Mouse (Mus musculus) heart, postnatal 0 days (tissue): ENCODE data around the gene Tmprss15. TPM values are rescaled to one million over a fixed set of nuclear protein-coding genes. Genes with fewer than 3 reads are reported as not detected.
A peak's percentile ranks its signal among the peaks of the same experiment; 100 is the strongest.

Source experiments
- ATAC-seq: fragments of 200-750 bp; cut with Nextera tagmentation; 2 replicates; pipeline ENCODE4 v1.8.0; 2017; ENCODE audit warnings: low read depth, moderate number of reproducible peaks, moderate library complexity; ENCODE audit not compliant: insufficient read depth
- DNase-seq: peaks from one replicate; pipeline ENCODE4 v3.0.0-alpha.2; 2016; ENCODE audit warnings: low spot score
- H3K27ac ChIP-seq: fragments of 300-500 bp; sonication (generic); 2 replicates; pipeline ENCODE4 v1.5.1; 2014; ENCODE audit warnings: low read depth, mild to moderate bottlenecking
- H3K27me3 ChIP-seq: fragments of 300-500 bp; sonication (generic); 2 replicates; pipeline ENCODE4 v1.6.1; 2014; ENCODE audit warnings: low read length, mixed read lengths; ENCODE audit not compliant: control insufficient read depth, insufficient read depth
- H3K36me3 ChIP-seq: fragments of 300-500 bp; sonication (generic); replicated peaks from 2 replicates; pipeline ENCODE4 v1.6.1; 2014; ENCODE audit warnings: low read length, mixed read lengths; ENCODE audit not compliant: control insufficient read depth, insufficient read depth
- H3K4me1 ChIP-seq: fragments of 300-500 bp; sonication (generic); 2 replicates; pipeline ENCODE4 v1.6.1; 2014; ENCODE audit warnings: antibody characterized with exemption; ENCODE audit not compliant: control insufficient read depth, insufficient read depth
- H3K4me2 ChIP-seq: fragments of 300-500 bp; sonication (generic); 2 replicates; pipeline ENCODE4 v1.6.1; 2014; ENCODE audit warnings: low read depth, mild to moderate bottlenecking, low read length, moderate library complexity
- H3K4me3 ChIP-seq: fragments of 300-500 bp; sonication (generic); 2 replicates; pipeline ENCODE4 v1.5.1; 2014; ENCODE audit warnings: low read depth, low read length
- H3K9ac ChIP-seq: fragments of 300-500 bp; sonication (generic); replicated peaks from 2 replicates; pipeline ENCODE4 v1.6.1; 2014; ENCODE audit warnings: low read depth, low read length, mixed read lengths
- H3K9me3 ChIP-seq: fragments of 300-500 bp; sonication (generic); replicated peaks from 2 replicates; pipeline ENCODE4 v1.6.1; 2016; ENCODE audit warnings: low read length; ENCODE audit not compliant: control insufficient read depth
- CTCF ChIP-seq: IDR thresholded peaks from 2 replicates; pipeline ENCODE4 v1.5.1; 2016; ENCODE audit warnings: antibody characterized with exemption, control low read depth, low read depth
- EP300 ChIP-seq: IDR thresholded peaks from 2 replicates; pipeline ENCODE4 v1.6.1; 2016; ENCODE audit warnings: antibody characterized with exemption, low read depth
- WGBS: fragments of 180-500 bp; shearing (Covaris S2); extraction: QIAGEN DNeasy Blood & Tissue Kit; methylation state at CpG from one replicate; pipeline ENCODE4 v1.1.7; 2014; 5-methylcytosine and 5-hydroxymethylcytosine counted together
- polyA plus RNA-seq: library from polyadenylated mRNA; unstranded; fragments of >200 nt; fragmentation: Nextera tagmentation; extraction: Ambion mirVana; gene quantifications from 2 replicates; pipeline ENCODE4 v1.2.1, GENCODE M21; 2015
- total RNA-seq: library from RNA; depleted of rRNA; stranded (reverse); fragments of >200 nt; gene quantifications from 2 replicates; pipeline ENCODE4 v1.2.3, GENCODE M21; 2014; ENCODE audit warnings: low replicate concordance; rRNA removed

Gene Tmprss15
- total and polyA plus RNA-seq, 2 experiments from 2014 or later: not detected

DNA sequence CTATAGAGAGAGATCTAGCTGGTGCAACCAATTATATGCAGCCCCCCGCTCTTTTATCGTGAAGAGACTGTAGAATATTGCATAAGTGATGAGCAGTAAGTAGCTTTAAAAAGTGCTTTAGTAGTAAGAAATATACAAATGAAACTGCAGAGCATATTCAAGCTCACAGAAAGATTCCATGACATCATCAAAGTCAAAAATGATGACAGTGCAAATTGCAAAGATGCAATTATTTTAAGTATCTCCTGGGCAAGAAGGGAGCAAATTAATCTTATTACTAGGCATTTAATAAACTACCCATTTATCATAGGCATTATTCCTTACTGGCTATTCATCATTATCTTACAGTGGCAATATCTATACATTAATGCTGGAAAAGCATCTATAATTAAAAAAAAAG, 156.6 kb downstream of the Tmprss15 start:
- Histone ChIP-seq H3K36me3 (no peaks in the 10 kb centered on the region), H3K9me3 (no peaks in the 10 kb centered on the region), H3K4me1 (0 out of 2 replicates have a peak, but pooled peaks cover 2% of the 10 kb centered on the region), H3K27ac (no peak overlapping the region), H3K9ac (no peak overlapping the region), H3K4me2 (no peak overlapping the region), H3K27me3 (peaks cover 6% of the 10 kb centered on the region; the same call in 1 of the 2 replicates), H3K4me3 (no peak overlapping the region)
- ATAC-seq (no peak), DNase-seq (no peak)
- 89% methylated on average over 2 of the region's 2 CpGs for WGBS
- TF ChIP-seq EP300: no peak
- TF ChIP-seq CTCF: no peak

DNA sequence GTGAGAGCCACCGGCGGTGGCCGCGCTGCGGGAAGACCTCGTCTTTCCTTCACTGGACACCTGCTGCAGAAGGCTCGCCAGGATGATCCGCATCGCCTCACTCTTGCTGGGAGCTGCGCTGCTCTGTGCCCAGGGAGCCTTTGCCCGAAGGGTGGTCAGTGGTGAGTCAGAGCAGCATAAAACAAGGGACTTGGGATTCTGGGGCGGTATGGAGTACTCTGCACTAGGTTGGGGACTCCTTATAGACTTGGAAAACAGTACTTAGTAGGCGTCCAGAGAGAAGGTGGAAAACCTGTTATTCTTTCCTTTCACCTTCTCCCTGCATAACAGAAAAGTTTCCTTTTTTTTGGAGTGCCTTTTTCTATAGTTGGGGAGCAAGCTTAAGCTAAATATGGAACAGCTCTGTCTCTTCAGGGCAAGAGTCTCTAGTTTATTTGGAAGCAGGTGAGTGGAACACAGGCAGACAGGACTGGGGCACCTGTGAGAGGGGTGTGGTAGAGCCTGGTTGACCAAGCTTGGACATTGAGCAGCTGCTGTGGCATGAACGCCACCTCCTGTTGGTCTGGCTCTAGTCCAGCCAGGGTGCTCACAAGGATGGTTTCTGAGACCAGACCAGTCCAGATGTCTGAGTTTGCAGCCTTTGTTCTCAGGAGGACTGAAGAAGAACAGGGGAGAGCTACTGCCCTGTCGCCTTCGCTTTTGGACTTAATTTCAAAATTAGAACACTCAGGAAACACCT, 159.4 kb downstream of the Tmprss15 start:
- Histone ChIP-seq H3K27ac (no peak overlapping the region), H3K4me3 (peak overlapping the region; percentile 37), H3K27me3 (peaks cover 6% of the 10 kb centered on the region; the same call in 1 of the 2 replicates), H3K36me3 (no peaks in the 10 kb centered on the region), H3K4me2 (peak overlapping the region; percentile 76), H3K9me3 (no peaks in the 10 kb centered on the region), H3K4me1 (0 out of 2 replicates have a peak, but pooled peaks cover 2% of the 10 kb centered on the region), H3K9ac (0 out of 2 replicates have a peak overlapping the region, but pooled peaks have one; percentile 17)
- ATAC-seq: no peak
- DNase-seq: no peak
- 9% methylated on average over 16 of the region's 16 CpGs for WGBS
- TF ChIP-seq EP300: no peak
- TF ChIP-seq CTCF: no peak

DNA sequence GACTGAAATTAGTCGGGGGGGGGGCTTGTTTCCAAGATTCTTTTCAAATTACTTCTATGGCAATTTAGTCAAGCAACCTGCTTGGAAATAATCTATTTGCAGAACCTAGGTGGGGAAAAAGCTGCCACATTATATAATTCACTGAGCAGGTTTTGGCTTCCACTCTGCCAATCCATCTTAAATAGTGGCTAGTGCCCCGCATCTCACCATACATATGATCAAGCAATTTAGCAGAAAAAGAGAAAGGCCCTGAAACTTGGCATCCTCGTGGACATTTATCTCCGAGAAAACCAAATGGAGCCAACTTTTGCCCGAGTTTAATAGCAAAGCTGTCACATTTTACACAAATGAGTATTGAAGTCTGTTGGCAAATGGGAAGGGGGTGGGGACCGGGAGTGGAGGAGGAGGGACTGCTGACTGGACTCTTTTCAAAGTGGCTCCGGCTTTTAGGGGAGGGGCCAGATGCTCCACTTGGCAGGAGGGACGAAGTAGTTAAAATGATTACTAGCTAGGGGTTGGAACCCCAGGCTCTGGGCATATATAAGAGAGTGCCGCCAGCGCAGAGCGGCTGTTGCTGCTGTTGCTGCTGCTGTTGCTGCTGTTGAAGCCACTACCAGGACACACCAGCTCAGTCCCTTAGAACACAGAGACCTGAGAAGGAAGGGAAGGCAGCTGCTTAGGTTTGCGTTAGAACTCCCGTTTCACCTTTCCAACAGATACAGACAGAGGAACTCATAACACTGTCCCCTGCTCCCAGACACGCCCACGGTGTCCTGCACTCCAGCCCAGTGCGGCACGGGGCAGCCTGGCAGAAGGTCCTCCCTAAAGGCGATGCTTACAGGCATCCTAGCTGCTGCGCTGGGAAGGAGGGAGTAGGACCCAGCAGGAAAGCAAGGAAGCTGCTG, 160.3 kb downstream of the Tmprss15 start, which contains the start of gene Chodl:
Chodl (plus strand) TSS at position 567 of the 905 bp plus-strand sequence.
- H3K9ac ChIP-seq: 0 out of 2 replicates have a peak within 1 kb of the TSS, but pooled peaks have one; percentile 17
- DNase-seq: no peak

DNA sequence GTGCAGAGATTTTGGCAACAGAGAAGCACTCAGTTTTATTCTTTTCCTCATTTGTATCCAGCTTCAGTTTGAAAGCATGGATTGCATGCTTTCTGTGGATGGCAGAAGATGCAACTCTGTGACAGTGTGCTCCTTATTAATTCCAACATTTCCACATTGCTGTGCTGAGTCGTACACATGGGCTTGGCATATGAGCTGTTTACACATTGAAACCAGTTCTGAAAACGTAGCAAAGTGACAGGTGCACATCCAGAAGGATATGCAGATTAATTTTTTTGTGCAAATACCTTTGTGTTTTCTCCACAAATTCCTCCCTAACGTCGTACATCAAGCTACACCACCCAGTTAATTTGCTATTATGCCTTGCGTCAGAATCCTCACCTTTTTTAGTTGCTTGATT, 168.3 kb downstream of the Tmprss15 start:
- no peak overlapping the region for H3K27ac ChIP-seq
- no peaks in the 10 kb centered on the region for H3K9me3 ChIP-seq
- WGBS: 63% methylated on average over 5 of the region's 5 CpGs
- H3K4me2 ChIP-seq: no peak overlapping the region
- H3K27me3 ChIP-seq: no peaks in the 10 kb centered on the region
- no peak for TF ChIP-seq CTCF
- TF ChIP-seq EP300: no peak
- ATAC-seq (no peak), DNase-seq (no peak)
- H3K4me1 ChIP-seq: no peaks in the 10 kb centered on the region
- no peak overlapping the region for H3K4me3 ChIP-seq
- no peak overlapping the region for H3K9ac ChIP-seq
- no peaks in the 10 kb centered on the region for H3K36me3 ChIP-seq

More for the DNA sequence above, 160.3 kb downstream of the Tmprss15 start, which contains the start of gene Chodl:
- no peaks in the 10 kb centered on the region for H3K9me3 ChIP-seq
- ATAC-seq: no peak
- peaks cover 6% of the 10 kb centered on the region; the same call in 1 of the 2 replicates for H3K27me3 ChIP-seq
- peak within 1 kb of the TSS; percentile 76 for H3K4me2 ChIP-seq
- H3K36me3 ChIP-seq: no peaks in the 10 kb centered on the region
- peak within 1 kb of the TSS; percentile 37 for H3K4me3 ChIP-seq
- 13% methylated on average over 19 of the region's 19 CpGs for WGBS
- no peak for TF ChIP-seq EP300
- no peak for TF ChIP-seq CTCF
- H3K27ac ChIP-seq: no peak within 1 kb of the TSS
- H3K4me1 ChIP-seq: 0 out of 2 replicates have a peak, but pooled peaks cover 2% of the 10 kb centered on the region

Other genes starting within 250 kb of the Tmprss15 start
- gene Chodl, start 160.1 kb downstream of the Tmprss15 start, total RNA-seq: not detected in 2 replicates
- 0.11 and 0.21 TPM in 2 replicates for gene Chodl, start 160.1 kb downstream of the Tmprss15 start, polyA plus RNA-seq